Mouse (Mus musculus): ENCODE results near the gene Arhgap22.
A peak's percentile ranks its signal among the peaks of the same experiment; 100 is the strongest.

Arhgap22 gene

DNA sequence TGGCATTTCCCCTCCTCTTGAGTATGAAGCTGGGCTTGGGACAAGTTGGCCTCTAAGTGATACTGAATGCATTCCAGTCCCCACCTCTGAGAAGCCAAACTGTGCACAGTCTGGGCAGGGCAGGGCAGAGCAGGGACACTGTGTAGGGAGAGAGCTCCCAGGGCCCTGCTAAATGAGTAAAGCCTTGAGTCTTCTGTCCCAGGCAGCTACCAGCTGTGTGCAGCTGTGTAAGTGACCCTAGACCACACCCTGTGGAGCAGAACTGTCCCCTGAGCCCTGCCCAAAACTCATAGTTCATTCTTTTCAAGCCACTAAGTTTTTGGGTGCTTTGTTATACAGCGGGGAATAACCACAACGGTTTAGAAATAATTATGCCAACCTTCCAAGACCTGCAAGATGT lies 67.1 kb downstream of the Arhgap22 start:
- DNase-seq (ENCODE audit: low read depth, low spot score) = no peak

DNA sequence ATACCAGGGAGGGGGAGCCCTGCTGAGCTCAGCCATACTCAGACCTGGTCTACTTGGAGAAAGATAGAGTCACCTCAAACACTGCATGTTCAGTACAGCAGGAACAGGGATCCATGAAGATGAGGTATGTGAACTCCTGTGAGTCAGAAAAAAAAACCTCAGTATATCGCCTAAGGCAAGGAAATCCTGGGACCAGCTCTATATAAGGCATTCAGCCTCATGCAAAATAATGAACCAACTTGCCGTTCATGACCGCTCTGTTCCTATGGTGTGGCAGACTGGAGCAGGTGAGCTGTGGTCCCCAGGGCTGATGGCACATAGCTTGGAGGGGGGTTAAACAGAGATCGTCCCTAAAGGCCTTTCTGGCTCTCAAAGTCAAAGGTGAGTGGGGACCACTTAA lies 68.6 kb downstream of the Arhgap22 start:
- no peak for DNase-seq (ENCODE audit: low read depth, low spot score)

DNA sequence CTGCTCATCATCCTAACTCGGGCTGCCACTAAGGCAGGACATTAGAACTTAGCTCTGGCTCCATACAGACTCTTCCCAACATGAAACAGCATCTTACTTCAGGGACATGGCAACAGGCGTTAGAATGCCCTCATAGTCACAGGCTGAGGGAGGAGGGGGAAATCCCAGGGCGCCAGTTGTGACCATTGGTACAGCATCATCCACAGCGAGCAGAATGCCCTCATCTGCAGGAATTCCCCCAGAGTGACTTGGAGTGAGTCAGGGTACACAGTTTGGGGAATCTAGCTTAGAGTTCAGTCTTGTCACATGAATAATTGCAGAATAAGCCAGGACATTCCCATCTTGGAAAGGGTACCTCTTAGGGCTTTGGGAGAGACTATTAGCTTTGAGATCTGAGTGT lies 74.1 kb downstream of the Arhgap22 start:
- DNase-seq (ENCODE audit: low read depth, low spot score) = no peak

DNA sequence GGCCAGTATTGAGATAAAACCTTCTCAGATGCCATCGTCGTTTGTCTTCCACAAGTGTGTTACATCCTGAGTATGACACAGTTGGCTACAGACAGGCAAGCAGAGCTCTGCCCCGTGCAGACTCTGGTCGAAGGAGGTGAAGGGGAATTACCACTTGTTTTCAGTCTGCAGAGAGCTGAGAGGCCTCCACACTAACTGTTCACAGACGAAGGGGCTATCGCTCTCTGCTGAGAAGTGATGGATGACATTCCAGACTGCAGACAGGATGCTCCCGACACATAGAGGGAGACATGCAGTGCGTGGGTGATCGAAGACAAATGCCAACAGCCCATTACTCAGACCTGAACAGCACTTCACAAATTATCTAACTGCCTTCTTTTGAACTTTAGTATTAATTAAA lies 76.2 kb downstream of the Arhgap22 start:
- no peak for DNase-seq (ENCODE audit: low read depth, low spot score)

DNA sequence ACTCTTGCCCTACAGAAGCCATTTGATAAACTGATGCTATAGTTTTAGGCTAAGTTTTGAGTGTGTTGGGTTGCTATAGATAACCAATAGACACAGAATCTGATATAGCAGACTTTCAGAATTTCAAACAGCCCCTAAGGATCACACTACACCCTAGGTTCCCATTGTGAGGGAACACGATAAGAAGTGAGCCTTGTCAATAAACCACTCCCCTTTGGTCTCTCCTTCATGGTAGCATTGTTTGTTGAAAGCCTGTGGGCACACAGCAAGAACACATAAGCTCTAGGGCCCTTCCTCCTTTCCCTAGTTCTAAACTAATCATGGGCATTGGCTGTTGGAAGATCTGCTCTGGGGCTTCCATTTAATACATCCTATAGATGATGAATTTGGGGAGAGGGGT lies 80.7 kb downstream of the Arhgap22 start:
- DNase-seq (ENCODE audit: low read depth, low spot score) = no peak

DNA sequence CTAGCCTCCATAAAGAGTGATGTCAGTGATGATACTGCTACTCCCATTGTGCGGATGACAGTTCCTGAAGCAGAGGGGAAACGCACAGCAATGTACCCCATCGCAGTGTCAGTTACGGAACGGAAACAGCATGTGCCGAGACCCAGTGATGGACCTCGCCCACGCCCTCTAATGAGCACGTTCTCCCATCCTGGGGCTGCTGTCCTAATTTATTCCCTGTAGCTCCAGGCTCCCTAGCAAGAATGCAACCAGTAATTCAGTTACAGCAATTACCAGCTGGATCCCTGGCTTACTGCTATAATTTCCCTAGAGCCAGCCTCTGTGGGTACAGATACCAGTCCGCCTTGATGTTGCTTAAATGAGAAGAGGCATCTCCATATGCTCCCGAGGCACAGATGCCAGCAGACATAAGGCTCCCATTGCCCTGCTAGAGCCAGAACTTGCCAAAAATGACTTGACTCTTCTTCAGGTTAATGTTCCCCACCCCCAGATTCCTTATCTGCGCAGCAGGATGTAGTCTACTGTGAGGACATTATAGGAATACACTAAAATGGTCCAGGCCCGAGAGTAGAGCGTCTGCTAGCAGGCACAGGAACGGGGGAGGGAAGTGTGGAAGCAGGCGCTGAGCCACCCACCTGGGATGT lies 83.0 kb downstream of the Arhgap22 start:
- no peak for DNase-seq (ENCODE audit: low read depth, low spot score)

DNA sequence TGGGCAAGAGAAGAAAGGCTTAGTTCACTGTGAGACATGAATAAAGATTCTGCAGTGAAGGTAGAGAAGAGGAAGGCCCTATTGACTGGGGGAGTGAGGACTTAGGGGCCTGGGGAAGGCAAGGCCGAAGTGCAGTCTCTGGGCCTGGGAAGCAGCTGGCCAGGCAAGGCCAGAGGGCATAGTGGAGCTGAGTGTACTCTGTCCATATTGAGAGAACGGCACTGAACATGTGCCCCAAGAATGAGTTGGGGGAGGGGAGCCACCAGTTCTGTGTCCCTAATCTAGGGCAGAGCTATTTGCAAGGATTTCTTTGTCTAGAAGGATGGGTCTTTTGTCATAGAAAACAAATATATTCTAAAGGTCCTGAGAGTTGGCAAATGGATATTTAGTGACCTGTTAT lies 86.8 kb downstream of the Arhgap22 start:
- no peak for DNase-seq (ENCODE audit: low read depth, low spot score)

DNA sequence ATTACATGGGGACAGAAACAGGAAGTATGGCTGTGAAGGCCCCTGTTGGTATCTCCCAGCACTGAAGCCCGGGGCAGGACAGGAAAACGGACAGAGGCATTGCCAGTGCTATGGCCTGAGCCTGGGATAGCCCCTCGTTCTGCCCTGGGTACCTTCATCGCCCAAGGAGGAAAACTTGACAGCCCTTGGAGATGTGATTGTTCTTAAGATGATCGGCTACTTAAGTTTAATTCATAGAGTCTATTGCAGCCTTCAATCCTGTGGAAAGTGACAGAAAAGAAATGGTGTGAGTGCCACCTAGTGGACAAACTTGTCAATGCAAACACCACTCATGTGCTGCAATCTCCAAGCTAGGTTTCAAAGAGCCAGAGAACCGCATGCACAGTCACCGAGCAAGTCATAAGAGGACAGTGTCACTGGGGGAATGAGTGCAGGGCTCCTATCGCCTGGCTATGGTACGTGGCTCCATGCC lies 89.6 kb downstream of the Arhgap22 start:
- peak; percentile 82 for DNase-seq (ENCODE audit: low read depth, low spot score)

DNA sequence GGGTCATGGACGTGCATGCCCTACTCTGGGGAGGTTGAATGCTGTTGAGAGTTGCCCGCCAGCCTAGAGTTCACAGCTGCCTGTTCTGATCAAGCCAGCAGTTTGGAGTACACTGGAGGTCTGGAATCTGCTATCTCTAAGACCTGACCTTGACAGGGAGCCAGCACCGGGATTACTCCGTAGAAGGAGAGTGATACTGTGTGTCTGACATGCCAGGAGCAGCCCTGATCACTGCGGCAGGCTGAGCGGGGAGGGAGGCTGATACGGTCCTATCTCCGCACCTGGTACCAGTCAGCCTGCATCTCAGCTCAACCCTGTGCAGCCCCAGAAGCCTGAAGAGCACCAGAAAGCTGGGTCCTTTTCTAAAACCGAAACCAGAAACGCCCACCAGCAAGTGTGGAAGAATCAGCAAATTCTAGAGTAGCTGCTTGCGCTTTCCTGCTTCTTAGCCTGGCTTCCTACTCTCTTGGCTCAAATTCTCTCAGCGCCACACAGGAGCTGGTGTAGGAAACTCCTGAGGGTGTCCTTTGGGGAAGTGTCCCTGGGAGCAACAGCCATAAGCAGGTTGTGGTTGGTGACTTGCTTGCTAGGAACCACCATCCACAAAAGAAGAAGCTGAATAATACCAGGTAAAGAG lies 91.9 kb downstream of the Arhgap22 start:
- DNase-seq (ENCODE audit: low read depth, low spot score) = no peak

DNA sequence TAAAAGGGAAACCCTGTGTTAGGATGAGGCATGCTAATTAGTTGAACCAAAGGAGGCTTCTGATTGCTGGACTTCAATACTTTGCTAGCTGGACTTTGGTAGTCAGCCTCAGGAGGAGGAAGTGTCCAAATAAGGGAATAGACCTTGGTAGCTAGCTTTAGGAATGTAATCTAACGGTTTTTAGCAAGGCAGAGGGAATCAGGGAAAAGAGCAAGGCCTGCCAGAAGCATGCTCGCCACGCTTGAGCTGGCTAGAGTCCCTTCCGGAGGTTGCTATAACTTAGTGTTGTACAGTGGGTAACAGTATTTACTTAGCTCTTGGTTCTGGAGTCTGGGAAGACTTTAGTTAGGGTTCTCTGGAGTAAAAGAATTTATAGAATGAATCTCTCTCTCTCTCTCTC lies 96.9 kb downstream of the Arhgap22 start:
- no peak for DNase-seq (ENCODE audit: low read depth, low spot score)

DNA sequence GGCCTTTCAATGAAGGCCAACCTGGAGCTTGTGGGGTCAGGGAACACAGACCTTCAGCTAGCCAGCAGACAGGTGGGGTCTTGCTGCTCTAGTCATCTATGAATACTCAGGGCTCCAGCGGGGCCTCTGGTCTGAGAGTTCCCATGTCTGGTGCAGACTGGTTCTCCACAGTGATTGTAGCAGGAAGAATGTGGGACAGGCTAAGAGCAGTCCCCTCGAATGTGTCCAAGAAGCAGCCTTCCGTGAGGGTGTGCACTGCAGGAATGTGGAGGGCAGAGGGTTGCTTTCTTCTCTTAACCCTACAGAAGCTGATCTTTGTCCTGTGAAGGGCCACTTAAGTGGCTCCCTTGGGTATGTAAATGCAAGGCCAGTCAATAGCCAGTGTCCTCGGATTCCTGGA lies 98.5 kb downstream of the Arhgap22 start:
- DNase-seq (ENCODE audit: low read depth, low spot score) = no peak

DNA sequence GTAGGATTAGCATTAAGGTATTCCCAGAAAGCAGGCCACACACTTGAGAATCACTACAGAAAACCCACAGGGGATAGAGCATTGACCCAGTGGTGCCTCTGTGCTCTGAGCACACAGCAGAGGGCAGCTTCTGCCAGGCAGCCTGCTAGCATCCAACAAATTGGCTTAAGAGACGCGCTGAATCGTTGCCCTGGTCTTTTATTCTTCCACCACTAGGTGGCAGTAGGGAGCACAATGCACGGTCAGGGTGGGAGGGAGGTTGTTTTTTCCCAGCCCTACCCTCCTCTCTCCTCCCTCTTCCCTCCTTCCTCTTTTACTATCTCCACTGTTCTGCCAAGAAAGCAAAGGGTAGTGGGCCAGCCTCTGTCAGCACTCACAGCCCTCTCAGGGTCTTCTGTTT lies 99.8 kb downstream of the Arhgap22 start:
- peak; percentile 80 for DNase-seq (ENCODE audit: low read depth, low spot score)

DNA sequence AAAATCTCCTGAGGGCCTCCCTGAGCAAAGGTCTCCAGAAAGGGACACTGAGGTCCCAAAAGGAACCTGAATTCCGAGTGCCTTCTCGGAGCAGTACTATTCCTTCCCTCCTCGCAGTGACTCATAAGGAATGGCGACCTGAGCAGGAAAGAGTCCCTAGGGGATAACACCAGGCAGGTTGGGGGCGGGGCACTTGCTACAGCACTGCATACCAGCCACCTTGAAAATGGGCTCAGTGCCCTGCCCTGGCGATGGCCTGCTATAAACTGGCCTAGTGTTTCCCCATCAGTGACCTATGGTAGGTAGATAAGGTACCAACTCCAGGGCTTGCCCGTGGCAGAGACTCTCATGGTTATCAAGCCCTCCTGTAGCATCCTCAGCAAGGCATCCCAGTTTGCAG lies 100.3 kb downstream of the Arhgap22 start:
- DNase-seq (ENCODE audit: low read depth, low spot score) = peak; percentile 24

DNA sequence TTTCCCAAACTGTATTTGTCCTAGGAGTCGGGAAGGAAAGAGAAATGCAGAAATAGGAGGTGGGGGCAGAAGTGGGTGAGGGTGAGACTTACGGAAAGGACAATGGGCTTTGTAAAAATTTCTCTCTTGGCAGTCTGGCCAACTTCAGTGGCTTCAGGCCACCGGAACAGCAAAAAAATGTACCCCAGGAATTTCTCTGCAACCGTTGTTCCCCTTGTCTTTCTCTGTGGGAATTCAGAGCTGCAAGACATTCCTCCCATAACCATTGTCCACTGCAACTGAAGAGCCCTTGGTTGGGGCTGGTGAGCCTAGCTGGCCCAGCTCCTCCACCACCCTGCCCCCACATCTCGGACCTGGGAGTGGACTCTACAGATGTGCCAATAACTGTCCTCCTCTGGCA lies 101.3 kb downstream of the Arhgap22 start:
- no peak for DNase-seq (ENCODE audit: low read depth, low spot score)

DNA sequence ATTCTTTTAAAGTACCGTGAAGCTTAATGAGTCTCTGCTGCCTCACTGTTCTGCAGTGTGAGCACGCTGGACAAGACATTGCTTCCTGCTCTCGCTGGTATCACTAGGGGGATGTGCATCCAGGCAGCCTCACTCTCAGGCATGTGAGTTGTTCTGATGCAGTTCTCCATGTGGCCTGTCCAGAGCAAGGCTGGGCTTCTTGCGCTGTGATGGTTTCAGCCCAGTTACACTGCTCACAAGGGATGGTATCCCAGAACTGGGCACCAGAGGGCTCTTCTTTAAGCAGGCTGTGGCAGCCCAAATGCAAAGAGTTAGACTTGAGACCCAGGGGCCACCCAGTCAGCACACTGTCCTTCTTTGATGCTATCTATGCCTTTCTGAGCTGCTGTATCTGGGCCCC lies 101.9 kb downstream of the Arhgap22 start:
- DNase-seq (ENCODE audit: low read depth, low spot score) = no peak

DNA sequence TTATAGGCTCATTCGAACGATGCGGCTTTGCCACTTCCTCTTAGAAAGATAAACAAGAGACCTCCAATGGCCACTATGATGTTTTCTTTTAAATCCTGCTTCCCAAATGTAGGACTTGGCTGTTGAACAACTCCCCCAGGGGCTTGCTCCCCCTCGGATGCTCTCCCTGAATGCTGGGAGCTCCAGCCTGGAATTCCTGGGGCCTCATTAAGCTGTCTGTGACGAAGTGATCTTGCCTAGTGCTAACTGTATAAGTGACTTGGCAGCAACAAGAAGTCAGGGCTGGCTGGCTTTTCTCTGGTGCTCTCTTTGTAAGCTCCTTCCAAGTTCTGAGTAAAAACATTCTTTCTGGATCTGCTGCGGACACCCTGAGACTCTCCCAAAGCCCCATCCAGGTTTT lies 104.1 kb downstream of the Arhgap22 start:
- no peak for DNase-seq (ENCODE audit: low read depth, low spot score)

DNA sequence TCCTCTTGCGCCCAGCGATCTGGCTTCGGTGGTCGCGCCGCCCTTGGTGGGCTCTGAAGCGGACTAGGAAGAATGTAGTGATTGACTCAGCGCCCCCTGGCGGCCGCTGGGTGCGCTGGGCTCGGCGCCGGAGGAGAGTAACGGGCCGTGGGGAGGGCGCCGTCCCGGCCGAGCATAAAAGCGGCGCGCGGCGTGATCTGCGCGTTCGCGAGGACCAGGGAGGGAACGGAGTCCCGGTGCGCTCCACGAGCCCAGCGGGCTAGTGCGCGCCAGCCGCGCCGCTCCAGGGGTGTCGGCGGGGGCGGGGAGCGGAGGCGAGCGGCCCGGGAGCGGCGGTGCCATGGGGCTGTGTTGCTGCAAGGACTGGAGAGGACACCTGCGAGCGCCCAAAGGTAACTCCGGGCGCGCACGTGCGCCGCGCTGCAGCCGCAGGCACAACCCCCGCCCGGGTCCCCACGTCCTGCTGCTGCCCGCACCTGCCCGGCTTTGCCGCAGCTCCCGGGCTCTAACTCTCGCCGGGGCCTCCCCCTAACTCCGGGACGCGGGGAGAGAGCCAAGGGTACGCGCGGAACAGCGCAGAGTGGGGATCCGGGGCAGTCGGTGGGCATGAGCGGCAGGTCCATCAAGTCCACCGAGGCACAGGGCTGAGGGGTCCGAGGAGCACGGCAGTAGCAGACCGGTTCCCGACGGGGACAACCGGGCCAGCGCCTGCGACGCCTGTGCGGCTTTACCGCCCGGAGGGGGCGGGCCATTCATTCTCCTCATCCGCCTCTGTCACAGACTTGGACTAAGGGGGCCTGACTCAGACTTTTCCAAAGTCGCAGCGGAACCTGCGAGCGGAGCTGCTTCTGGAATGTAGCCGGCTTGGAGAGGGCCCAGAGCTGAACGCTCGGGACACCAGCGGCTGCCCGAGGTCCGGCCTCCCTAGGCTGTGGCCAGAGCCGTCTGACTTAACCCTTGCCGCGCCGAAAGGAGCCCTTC lies 106.0 kb downstream of the Arhgap22 start:
- DNase-seq (ENCODE audit: low read depth, low spot score) = peak; percentile 91

DNA sequence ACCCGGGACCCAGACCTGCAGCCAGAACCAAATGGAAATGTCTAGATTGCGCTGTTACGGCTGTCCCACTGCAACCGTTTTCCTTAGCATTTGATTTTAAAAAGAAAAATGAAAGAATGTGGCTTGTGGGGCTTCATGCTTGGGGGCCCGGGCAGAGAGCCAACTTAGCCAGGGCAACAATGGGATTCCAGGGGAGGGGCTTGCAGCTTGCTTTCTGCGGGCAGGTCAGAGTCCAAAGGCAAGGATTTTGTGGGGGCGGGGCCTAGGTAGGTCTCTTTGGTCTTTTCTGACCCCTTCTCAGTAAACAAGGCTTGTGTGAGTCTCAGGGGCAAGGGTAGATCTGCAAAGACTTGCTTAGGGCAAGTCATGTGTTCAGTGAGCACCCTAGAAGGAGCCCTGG lies 107.0 kb downstream of the Arhgap22 start:
- DNase-seq (ENCODE audit: low read depth, low spot score) = peak; percentile 65

DNA sequence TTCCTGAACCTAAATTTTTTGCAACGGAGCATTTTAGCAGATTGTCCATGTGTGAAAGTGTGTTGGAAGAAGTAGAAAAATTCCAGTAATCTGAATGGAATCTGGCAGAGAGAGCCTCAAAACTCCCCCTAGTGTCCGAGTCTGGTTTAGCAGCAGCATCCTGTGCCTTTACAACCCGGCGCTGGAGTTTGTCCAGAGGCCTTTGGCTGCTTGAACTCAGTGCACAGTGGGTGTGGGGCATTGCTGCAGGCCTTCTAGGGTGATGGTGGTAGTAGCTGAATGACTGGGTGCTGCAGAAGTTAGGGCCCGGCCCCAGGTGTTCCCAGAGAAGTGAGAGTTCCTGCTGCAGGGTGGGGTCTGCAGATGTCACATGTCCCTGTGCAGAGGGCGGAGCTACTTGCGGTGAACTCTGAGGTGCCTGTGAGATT lies 108.8 kb downstream of the Arhgap22 start:
- peak; percentile 81 for DNase-seq (ENCODE audit: low read depth, low spot score)

DNA sequence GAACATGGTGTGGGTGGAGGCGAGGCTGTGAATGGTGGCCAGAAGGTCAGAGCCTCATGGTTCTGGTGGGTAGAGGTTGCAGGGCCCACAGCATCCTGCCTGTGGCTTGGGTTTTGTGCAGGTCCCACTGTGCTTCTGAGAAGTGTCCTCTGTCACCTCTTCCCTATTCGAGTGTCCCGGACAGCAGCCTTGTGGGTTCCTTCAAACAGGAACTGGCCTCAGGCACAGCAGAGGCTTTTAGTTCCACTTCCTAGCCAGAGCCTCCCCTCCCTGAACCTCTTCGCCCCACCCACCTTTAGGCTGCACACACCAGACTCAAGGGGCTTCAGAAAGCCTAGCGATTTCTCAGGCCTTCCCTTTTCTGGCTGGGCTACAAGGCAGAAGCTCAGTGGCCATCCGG lies 110.7 kb downstream of the Arhgap22 start:
- DNase-seq (ENCODE audit: low read depth, low spot score) = no peak

DNA sequence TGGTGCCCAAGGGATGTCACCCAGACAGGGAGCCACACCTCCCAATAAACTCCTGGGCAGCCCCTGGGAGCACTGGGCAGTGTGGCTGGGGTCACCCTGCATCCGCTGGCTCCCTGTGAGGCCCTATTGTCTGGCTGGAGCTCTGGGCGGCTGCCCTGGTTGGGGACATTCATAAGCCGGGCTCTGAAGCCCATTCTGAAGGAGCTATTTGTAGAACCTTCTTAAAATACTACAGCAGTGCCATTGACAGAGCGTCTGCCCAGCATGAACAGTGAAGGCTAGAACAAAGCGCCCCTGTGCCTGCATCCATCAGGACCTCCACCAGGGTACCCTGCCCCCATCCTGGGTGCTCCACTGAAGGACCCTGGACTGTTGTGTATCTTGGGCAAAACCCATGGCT lies 114.5 kb downstream of the Arhgap22 start:
- DNase-seq (ENCODE audit: low read depth, low spot score) = no peak

DNA sequence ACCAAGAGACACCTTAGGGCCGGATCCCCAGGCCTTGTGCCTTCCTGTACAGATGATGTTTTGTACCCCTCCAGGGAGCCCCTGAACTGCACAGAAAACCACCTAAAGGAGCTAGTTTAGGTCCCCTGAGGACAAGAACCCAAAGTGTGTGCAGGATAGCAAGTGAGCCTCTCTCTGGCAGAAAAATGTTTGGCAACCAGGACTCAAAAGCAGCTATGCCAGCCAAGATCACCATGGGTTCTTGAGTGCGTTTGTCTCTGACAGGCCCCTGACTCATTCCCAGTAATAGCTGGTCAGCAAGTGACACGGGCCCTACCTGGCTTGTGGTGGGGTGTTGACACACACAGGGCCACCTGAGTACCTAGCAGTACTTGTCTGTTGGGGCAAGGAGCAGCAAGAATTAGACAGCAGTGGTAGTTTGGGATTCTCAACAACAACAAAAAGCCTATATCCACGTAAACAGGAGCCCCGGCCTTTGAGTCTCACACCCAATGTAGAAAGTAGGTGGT lies 115.5 kb downstream of the Arhgap22 start:
- DNase-seq (ENCODE audit: low read depth, low spot score) = no peak

All from ZHBTc4 (cell line).